Mouse (Mus musculus) forebrain, embryonic 10.5 days (tissue): ENCODE results near the gene Rspry1. TPM values are rescaled to one million over a fixed set of nuclear protein-coding genes. Genes with fewer than 3 reads are reported as not detected.

ENCODE experiments used
- DNase-seq: peaks from one replicate; pipeline ENCODE4 v3.0.0-alpha.2; 2017; ENCODE audit warnings: low spot score; ENCODE audit errors: extremely low spot score
- H3K27ac ChIP-seq: fragments of 300-500 bp; sonication (generic); 2 replicates; pipeline ENCODE4 v1.5.1; 2016; ENCODE audit warnings: mild to moderate bottlenecking
- H3K27me3 ChIP-seq: fragments of 300-500 bp; sonication (generic); 2 replicates; pipeline ENCODE4 v1.6.1; 2016; ENCODE audit warnings: mild to moderate bottlenecking; ENCODE audit not compliant: poor library complexity, severe bottlenecking
- H3K36me3 ChIP-seq: fragments of 300-500 bp; sonication (generic); replicated peaks from 2 replicates; pipeline ENCODE4 v1.6.1; 2016; ENCODE audit warnings: mild to moderate bottlenecking, moderate library complexity
- H3K4me1 ChIP-seq: fragments of 300-500 bp; sonication (generic); 2 replicates; pipeline ENCODE4 v1.6.1; 2016
- H3K4me3 ChIP-seq: fragments of 300-500 bp; sonication (generic); 2 replicates; pipeline ENCODE4 v1.5.1; 2016; ENCODE audit warnings: mild to moderate bottlenecking, moderate library complexity
- H3K9me3 ChIP-seq: fragments of 300-500 bp; sonication (generic); 2 replicates; pipeline ENCODE4 v1.6.1; 2016; ENCODE audit warnings: mild to moderate bottlenecking, moderate library complexity
- WGBS: fragments of 180-500 bp; shearing (Covaris S2); methylation state at CpG from one replicate; pipeline ENCODE4 v1.1.7; 2016; 5-methylcytosine and 5-hydroxymethylcytosine counted together
- polyA plus RNA-seq: library from polyadenylated mRNA; unstranded; fragments of >200 nt; fragmentation: Nextera tagmentation; extraction: Ambion mirVana; gene quantifications from 2 replicates; pipeline ENCODE4 v1.2.1, GENCODE M21; 2016

The Rspry1 gene
- polyA plus RNA-seq, 1 experiment from 2014 or later: 48.9 TPM

DNA sequence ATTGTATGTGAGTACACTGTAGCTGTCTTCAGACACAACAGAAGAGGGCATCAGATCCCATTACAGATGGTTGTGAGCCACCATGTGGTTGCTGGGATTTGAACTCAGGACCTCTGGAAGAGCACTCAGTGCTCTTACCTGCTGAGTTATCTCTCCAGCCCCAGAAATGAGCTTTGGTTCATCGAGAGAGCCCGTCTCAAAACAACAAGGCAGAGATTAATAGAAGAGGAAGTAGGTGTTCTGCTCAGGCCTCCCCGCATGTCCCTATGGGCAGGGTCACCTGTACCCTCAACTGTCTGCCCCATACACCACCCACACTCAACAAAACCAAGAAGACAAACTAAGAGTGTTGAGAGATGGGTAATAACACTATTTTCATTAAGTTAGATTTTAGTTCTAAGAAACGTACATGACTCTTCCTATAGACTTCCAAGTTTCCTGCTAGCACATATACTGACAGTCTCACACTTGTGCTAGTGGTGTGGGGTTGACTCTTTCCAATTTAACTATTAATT is 98.7 kb downstream of the Rspry1 start:
- 91% methylated on average over 4 of the region's 4 CpGs for WGBS
- Histone ChIP-seq H3K27ac (no peak overlapping the region), H3K36me3 (no peaks in the 10 kb centered on the region), H3K9me3 (no peaks in the 10 kb centered on the region), H3K27me3 (peaks cover 35% of the 10 kb centered on the region), H3K4me3 (no peak overlapping the region), H3K4me1 (peaks cover 17% of the 10 kb centered on the region)
- peak; percentile 6 for DNase-seq

GRCm38 (mm10) chr8:94702156-94702555 is 100.4 kb downstream of the Rspry1 start:
- 74% methylated on average over 3 of the region's 3 CpGs for WGBS
- H3K4me3 ChIP-seq: peak overlapping the region; percentile 63
- DNase-seq: no peak

DNA sequence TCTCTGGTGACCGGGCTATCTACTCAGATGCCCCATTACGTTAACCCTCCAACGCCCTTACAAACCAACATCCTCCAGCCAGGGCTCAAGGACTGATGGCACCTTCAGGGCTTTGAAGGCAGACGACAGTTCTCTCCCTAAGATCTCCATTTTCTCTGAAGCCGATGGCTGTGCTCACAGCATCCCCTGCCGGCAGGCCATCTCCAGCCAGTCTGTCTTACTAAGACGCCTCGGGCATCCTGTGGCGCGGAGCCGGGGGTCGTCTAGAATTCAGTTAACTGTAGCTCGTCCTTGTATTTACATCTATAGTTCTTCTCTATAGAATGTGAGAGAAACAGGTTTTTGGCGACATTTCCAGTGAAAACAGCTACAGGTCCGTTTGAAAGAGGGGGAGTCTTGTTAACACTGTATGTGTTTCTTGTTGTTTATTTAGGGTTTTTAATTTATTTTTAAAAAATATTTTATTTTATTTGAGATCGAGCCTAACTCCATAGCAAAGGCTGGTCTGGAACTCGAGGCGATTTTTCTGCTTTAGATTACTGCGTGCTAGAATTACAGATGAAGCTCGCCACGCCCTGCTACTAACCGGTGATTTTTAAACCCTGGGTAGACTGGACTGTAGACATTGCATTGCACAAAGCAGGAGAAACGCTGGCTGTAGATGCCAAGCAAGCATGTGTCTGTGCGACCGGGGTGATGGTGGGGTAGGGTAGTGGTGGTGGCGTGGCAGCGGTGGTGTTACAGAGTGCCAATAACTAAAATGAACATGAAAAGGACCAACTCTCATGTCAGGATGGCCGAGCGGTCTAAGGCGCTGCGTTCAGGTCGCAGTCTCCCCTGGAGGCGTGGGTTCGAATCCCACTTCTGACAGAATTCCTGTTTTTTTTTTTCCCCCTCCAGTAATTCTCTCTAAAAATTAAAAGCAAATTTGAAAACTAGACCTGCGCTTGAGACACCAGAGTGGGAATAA is 101.4 kb downstream of the Rspry1 start:
- Histone ChIP-seq H3K9me3 (no peaks in the 10 kb centered on the region), H3K27me3 (peaks cover 13% of the 10 kb centered on the region), H3K4me1 (peaks cover 15% of the 10 kb centered on the region), H3K27ac (peak overlapping the region; percentile 48), H3K4me3 (peak overlapping the region; percentile 63), H3K36me3 (no peaks in the 10 kb centered on the region)
- DNase-seq: peak; percentile 88
- WGBS: under 1% methylated on average over 35 of the region's 35 CpGs

More at GRCm38 (mm10) chr8:94702156-94702555, 100.4 kb downstream of the Rspry1 start:
- no peaks in the 10 kb centered on the region for H3K9me3 ChIP-seq
- peaks cover 23% of the 10 kb centered on the region for H3K27me3 ChIP-seq
- H3K4me1 ChIP-seq: peaks cover 12% of the 10 kb centered on the region
- no peaks in the 10 kb centered on the region for H3K36me3 ChIP-seq
- H3K27ac ChIP-seq: no peak overlapping the region

- H3K27me3 ChIP-seq: peaks cover 10% of the 10 kb centered on the region
- WGBS: under 1% methylated on average over 35 of the region's 35 CpGs
- peak overlapping the region; percentile 63 for H3K4me3 ChIP-seq
- H3K36me3 ChIP-seq: no peaks in the 10 kb centered on the region
- H3K4me1 ChIP-seq: peaks cover 15% of the 10 kb centered on the region
- no peaks in the 10 kb centered on the region for H3K9me3 ChIP-seq
- peak; percentile 99 for DNase-seq
- peak overlapping the region; percentile 73 for H3K27ac ChIP-seq
Measured at GRCm38 (mm10) chr8:94703972-94704668, 102.4 kb downstream of the Rspry1 start.

- 23% methylated on average over 9 of the region's 9 CpGs for WGBS
- peak overlapping the region; percentile 73 for H3K27ac ChIP-seq
- H3K36me3 ChIP-seq: no peaks in the 10 kb centered on the region
- H3K9me3 ChIP-seq: no peaks in the 10 kb centered on the region
- H3K4me3 ChIP-seq: peak overlapping the region; percentile 63
- H3K27me3 ChIP-seq: peaks cover 10% of the 10 kb centered on the region
- peaks cover 15% of the 10 kb centered on the region for H3K4me1 ChIP-seq
- no peak for DNase-seq
Measured at GRCm38 (mm10) chr8:94704669-94704984, 102.9 kb downstream of the Rspry1 start.

DNA sequence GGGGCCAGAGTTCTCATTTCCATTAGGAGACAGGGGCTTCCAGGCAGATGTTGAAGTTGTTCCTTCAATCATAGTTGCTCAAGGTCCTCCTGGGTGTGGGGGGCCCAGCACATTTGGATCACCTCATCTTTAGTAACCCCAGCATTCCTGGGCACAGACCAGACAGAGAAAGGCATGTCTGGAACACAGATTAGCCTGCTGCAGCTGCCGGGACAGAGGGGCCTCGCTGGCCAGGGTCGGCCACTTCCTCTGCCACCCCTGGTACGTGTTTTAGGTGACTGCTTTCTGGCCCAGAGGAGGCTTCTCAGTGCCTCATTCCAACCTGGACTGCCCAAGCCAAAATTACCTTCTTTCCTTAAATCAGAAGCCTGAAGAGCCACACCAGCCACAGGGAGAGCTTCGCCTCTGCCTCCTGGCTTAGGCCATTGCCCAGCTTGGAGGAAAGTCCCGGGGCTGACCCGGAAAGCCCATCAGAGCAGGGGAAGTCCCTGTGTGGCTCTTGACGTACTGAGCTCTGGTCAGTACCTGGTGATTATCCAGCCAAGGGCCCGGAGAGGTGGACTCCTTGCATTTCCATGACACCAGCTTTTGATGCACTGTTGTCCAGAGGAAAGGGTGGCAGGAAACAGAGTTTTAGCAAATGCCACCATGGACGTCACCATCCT is 104.0 kb downstream of the Rspry1 start:
- no peak for DNase-seq
- Histone ChIP-seq H3K4me3 (no peak overlapping the region), H3K9me3 (no peaks in the 10 kb centered on the region), H3K36me3 (no peaks in the 10 kb centered on the region), H3K27me3 (peaks cover 10% of the 10 kb centered on the region), H3K4me1 (peaks cover 21% of the 10 kb centered on the region), H3K27ac (no peak overlapping the region)
- whole genome bisulfite sequencing: 85% methylated on average over 10 of the region's 10 CpGs

DNA sequence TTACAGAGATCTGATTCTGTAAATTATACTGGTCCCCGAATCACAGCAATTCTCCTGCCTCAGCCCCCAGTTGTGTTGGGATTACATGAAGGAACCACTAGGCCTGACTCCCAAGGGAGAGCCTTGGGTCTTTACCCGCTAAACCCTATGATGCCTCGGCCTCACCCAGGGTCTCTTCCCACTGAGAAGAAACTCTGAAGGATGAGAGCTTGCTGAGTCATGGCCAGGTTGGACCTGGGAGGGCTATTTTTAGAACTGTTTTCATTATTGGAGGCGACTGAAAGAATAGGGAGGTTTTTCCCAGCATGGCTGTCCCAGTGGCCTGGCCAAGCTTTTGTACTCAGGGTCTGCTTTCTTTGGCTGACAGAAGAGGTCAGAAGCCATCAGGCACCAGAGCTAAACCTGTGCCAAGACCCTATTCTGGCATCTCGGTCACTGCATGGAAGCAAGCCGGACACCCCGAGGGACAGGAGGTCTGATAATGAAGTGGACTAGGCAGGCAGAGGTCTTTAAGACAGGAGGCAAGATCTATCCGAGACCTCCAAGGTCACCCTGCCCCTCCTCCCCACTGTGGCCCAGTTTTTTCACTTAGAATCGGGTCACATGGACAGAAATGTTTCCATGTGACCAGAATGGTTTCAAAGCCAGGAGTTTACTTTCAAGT is 105.1 kb downstream of the Rspry1 start:
- Histone ChIP-seq H3K36me3 (no peaks in the 10 kb centered on the region), H3K4me3 (no peak overlapping the region), H3K27ac (no peak overlapping the region), H3K27me3 (peaks cover 10% of the 10 kb centered on the region), H3K9me3 (no peaks in the 10 kb centered on the region), H3K4me1 (peaks cover 21% of the 10 kb centered on the region)
- WGBS: 84% methylated on average over 9 of the region's 9 CpGs
- DNase-seq: no peak

Other genes with a start within 250 kb of the Rspry1 start
- gene Herpud1, start 215.5 kb upstream of the Rspry1 start, polyA plus RNA-seq: 44.9 and 53.0 TPM in 2 replicates
- gene Nlrc5, start 167.6 kb upstream of the Rspry1 start, polyA plus RNA-seq: 0.12 and 0.25 TPM in 2 replicates
- 16.2 and 16.3 TPM in 2 replicates for gene Cpne2, start 68.9 kb upstream of the Rspry1 start, polyA plus RNA-seq
- 90.1 and 90.5 TPM in 2 replicates for gene Fam192a, start 60 bp downstream of the Rspry1 start, polyA plus RNA-seq
- 209 and 223 TPM in 2 replicates for gene Arl2bp, start 64.7 kb downstream of the Rspry1 start, polyA plus RNA-seq
- gene Pllp, start 94.3 kb downstream of the Rspry1 start, polyA plus RNA-seq: 0.20 and 0.27 TPM in 2 replicates
- not detected in 2 replicates for gene Ccl22, start 143.7 kb downstream of the Rspry1 start, polyA plus RNA-seq
- 8.9 and 11.1 TPM in 2 replicates for gene Cx3cl1, start 170.1 kb downstream of the Rspry1 start, polyA plus RNA-seq
- not detected in 2 replicates for gene Ccl17, start 208.5 kb downstream of the Rspry1 start, polyA plus RNA-seq
- gene Coq9, start 236.4 kb downstream of the Rspry1 start, polyA plus RNA-seq: 51.1 and 56.6 TPM in 2 replicates
- 178 and 180 TPM in 2 replicates for gene Ciapin1, start 236.4 kb downstream of the Rspry1 start, polyA plus RNA-seq